Mouse (Mus musculus): ENCODE measurements at regions not wholly inside any gene's neighbourhood (a gene's known extent, or its start where the extent isn't known, plus 50 kb on each side); places are given as distances from the start of the nearest gene placed in this dataset.

DNA sequence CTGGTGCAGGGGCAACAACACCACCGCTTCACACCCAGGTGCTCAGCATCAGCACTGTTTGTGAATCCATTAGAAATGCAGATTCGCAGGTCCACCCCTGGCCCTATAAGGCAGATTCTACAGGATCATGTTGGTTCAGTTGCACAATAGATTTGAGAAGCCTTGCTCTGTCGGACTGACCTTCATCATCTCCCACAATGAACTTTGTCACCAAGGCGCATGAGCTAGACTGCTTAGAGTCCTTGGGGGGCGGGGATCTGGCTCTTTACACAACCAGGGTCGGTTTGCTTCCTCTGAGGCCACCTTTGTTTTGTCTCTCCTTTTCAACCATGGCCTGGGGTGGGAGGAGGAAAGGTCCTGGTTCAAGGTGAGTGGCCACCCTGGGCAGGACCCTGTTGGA is 209.7 kb downstream of the Igsf11 start:
- DNase-seq (ENCODE audit: low spot score in 2 of 2) = no peak

DNA sequence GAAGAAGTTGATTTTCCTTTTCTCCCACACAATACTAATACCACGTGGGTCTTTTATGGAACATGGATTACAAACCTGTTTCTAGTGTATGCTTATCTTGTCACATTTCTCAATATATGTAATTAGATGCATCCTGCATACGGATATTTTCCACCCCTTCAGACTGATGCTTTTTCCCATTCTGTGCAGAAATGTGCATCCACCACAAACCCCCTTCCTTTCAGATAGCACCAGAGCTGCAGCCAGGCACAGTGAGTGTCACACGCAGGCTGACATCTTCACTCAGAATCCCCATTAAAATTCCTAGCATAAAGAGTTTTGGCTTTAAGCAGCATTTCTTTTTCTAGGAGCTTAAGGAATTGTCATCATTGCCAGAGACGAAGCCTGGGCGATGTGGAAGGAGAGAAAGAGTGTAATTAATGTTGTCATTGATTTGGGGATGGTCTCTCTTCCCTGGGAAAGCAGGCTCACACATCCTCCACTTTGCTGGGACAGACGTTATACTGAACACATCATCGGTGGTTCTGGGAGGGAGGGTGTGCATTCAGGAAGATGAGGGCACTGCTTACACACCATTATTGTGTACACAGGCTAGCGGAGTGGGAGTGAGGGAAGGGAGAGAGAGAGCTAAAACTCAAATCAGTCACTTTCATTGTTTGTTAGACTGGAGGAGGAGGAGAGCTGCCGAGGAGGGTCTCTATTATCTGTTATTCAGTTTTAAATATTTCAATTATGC is 211.1 kb downstream of the Igsf11 start:
- no peak for DNase-seq (ENCODE audit: low spot score in 2 of 2)

DNA sequence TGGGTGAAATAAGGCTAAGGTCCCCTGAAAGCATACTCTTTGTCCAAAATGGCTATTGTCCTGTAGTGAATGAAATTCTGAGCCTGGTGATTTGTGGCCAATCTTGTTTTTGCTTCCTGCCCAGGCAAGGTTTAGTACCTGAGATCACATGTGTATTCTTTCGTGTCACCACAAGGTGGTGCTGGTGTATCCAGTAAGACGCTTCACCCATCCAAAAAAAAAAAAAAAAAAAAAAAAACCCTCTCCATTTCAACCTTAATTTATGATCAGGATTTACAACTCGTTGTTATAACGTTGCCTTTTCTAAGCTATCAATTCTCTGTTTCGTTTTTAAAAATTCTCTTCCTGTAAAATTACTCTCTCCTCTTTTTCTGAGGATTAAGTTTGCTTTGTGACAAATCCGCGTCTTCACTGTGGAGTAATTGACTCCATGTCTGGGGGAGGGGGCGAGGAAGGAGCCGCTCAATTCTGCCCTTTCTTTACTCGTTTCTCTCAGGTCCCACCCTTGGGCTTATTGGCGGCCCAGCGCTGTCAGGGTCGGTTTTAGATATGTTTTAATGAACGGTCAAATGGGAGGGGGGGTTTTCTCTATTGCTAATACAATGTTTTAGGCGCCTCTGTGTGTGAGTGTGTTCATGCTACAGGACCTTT is 217.0 kb downstream of the Igsf11 start:
- DNase-seq (ENCODE audit: low spot score in 2 of 2) = peak in 1 of 2 experiments; percentile 57

DNA sequence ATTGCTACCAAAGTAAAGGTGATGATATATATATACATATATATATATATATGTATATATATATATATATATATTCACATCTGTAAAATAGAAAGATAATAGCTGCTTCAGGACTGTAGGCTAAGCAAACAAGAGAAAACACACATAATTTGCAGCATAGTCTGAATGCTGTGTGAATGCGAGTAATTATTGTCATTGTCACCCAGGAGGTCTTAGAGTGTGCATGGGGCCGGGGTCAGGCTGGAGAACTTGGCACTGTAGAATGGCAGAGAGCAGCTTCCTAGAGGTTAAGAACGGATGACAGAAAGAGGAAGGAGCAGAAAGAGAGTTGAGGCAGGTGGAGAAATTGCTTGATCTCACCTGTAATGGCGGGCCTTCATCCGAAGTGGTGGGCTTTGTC is 217.6 kb downstream of the Igsf11 start:
- no peak for DNase-seq (ENCODE audit: low spot score in 2 of 2)

DNA sequence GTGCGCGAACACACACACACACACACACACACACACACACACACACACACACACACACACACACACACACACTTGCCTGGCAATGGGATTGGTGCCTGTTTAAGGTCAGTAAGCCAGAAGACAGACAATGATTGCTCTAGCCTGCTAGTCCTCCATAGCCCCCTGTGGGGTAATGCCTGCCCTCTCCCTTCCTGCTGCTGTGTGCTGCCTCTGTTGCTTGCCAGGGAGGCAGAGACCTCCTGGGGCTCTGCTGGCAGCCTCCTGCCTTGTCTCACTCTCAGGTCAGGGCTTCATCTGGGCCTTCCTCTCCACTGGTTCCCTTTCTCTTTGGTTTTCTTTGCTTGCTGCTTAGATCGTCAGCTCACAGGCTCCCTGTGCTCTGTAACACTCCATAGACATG is 225.6 kb downstream of the Igsf11 start:
- no peak for DNase-seq (ENCODE audit: low spot score in 2 of 2)

DNA sequence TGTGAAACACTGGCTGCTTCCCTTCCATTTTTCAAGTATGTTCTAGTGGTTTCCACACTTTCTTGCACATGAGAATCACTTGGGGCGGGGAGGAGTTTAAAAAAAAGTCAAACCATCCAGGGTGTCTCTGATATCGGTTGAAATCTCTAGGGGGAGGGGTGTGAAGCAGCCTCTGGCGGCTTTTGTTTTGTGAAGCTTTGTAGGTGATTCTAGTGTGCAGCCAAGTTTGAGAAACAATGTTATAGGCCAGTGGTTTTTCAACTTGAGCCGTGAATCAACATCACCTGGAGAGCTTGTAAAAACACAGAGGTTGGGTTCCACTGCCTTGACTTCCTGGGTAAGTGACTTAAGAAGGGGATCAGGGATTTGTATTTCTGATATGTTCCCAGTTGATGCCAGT is 227.3 kb downstream of the Igsf11 start:
- no peak for DNase-seq (ENCODE audit: low spot score in 2 of 2)

DNA sequence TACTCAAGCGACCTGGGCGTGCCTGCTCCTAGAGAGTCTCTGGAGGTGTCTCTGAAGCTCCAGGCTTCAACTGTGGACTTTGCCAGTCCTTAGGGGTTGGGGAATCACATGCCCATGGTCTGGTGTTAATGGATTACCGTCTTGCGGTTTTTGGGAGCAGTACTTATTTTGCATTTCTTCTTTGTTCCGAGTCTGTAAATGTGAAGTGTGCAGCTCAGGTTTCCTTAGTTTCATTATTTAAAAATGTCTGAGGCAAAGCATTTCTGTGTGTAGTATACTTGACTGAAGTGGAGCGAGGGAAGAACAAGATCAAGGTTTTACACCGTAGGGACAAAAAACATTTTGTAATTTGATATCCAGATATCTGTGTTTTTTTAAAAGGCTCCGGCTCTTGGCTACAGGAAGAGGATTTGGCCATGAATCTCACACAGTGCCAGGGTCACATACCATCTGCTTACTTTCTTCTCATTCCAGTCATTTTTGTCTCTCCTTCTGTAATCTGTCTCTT is 231.0 kb downstream of the Igsf11 start:
- DNase-seq (ENCODE audit: low spot score in 2 of 2) = no peak

DNA sequence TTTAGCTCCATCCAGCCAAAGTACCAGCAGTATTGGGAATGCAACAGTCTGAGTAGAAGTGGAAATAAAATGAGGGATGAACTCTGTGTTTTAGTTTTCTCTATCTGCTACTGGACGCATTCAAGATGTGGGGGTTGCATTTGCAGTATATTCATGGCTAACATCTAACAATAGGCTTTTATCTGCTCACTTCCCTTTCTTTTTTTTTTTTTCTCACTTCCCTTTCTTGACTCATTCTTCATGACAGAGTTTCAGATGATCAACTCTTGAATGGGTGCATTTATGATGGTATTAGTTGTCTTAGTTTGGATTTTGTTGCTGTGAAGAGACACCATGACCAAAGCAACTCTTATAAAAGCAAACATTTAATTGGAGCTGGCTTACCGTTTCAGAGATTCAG is 240.0 kb downstream of the Igsf11 start:
- DNase-seq (ENCODE audit: low spot score in 2 of 2) = no peak

DNA sequence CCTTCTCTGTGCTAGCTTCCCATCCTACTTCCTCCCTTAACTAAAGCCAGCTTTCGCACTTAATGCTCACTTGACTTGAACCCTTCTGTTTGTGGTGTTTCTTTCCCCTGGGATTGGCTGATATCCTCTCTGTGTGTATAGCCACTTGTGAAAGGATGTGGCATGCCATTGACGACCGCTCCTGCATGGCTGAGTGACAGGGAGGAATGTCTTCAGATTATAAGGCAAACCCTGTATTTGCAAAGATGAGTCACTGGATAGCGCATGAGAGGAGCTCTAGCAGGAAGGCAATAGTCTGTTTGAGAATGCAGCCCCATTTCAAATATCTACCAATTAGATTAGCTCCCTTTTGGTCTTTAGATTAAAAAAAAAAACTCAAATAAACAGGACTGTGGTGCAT is 243.3 kb downstream of the Igsf11 start:
- DNase-seq (ENCODE audit: low spot score in 2 of 2) = no peak

DNA sequence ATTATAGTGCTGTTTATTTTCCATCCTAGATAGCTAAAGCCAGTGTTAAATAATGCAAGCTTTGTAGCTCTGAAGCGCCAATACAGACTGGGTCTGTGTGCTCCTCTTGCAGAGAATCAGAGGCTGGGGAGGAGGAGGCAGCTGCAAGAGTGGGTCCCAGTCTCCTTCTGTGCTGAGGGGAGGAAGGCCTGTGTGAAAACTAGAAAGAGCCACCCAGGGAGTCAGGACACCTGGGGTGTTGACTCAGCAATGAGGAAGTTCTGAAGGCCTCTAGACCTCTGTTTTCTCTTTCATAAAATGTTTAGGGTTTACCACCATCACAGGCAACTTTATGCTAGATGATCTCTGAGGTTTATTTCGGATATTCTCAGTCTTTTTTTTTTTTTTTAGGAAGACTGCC is 254.7 kb downstream of the Igsf11 start:
- DNase-seq (ENCODE audit: low spot score in 2 of 2) = no peak

DNA sequence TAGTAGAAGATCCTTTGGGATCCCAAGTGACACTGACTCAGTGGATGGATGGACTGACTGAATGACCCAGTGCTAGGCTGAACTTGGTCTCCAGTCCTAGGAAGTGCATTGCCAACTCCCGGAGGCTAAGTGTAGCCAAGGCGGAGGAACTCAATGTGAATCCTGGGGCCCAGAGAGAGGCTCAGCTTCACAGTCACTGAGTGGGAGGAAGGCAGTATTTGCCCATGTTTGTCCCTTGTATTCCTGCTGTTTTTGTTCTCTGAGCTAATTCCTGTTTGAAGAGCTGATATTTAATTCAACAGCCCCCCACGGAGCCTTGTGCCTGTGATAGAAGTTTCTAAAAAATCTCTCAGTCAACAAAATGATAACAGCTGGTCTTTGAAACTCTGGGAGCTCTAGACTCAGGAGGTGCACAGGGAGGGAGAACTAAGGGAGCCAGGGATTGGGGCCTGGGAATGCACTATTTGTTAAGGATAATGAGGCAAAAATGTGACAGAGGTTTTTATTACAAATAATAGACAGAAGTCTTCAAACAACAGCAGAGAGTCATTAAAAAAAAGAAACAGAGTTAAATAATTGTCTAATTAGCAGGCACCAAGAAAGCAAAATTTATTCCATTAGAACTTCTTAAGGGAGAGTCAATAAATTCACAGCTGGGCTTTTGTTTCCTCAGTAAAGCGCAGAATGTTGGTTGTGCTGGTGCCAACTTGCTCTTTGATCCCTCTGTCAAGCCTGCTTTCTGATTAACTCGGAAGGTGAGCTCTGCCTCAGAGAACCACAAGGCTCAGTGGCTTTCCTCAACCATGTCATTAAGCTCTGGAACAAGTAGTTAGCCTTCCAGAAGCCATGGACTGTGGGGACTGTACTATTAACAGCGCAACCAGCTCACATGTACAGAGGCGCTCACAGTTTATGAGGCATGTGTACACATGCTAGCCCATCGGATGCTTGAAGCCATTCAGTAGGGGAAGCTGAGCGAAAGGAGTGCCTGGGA is 259.2 kb downstream of the Igsf11 start:
- peak in 1 of 2 experiments; percentile 2 for DNase-seq (ENCODE audit: low spot score in 2 of 2)

DNA sequence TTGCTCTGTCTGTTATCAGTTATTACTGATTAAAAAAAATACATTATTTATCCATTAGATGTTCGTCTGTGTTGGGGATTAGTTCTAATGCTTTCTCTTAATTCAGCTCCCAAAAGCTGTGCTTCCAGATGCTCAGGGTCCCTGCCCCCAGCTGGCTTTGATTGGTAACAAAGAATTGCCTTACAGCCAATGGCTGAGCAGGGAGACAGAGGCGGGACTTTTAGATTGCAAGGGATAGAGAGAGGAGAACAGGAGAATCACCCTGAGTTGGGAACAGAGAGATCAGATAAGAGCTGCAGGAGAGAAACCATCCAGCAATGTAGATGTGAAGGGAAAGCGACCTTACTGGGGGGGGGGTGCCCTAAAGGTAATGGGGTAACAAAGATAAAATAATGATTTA is 266.4 kb downstream of the Igsf11 start:
- no peak for DNase-seq (ENCODE audit: low spot score in 2 of 2)

DNA sequence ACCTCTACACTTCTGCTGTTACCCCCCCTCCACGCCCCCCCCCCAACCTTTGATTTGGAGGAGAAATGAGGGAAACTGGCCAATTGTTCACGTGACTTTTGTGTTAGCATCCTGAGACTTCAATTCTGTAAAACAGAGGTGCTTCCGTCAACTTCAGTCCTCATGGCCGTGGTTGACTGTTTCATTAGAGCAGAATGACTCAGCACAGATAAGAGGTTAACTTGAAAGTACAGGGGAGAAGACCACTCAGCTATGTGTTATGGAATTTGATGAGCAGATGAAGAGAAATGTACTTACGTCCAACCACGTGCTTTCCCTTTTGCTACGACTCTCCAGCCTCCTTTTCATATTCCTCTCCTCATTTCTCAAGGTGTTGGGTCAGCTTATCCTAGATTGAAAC is 267.3 kb downstream of the Igsf11 start:
- DNase-seq (ENCODE audit: low spot score in 2 of 2) = no peak

DNA sequence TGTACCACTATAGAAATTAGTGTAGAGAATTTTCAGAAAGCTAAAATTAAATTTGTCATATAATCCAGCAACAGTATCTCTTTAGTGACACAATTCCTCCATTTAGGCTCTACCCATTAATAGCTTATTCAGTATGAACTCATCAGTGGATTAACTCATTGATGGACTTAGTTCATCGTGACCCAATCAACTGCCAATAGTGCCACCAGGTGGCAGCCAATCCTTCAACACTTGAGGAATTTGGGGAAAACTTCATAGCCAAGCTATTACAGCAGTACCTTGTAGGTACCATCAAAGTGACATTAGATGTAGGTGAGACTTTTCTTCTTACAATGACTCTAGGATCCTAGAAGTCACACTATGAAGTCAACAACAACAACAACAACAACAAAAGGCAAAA is 270.2 kb downstream of the Igsf11 start:
- peak in 1 of 2 experiments; percentile 7 for DNase-seq (ENCODE audit: low spot score in 2 of 2)

DNA sequence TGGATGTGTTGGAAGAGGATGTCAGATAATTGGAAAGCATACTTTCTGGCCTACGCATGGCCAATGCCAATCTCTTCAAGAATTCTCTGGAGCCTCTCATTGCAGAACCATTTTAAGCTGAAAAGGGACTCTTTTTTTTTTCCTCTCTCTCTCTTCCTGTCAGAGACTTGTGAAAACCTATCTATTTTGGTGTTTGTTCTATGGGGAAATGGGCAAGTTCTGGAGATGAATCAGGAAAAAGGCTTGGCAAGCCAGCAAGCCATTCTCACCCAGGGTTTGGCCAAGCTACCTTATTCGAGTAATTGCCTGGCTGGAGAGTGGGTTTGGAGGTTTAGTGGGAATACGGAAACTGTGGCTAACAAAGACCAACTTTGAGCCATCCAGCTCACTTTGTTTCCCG is 299.4 kb downstream of the Igsf11 start:
- DNase-seq (ENCODE audit: low spot score in 2 of 2) = peak in 1 of 2 experiments; percentile 6

DNA sequence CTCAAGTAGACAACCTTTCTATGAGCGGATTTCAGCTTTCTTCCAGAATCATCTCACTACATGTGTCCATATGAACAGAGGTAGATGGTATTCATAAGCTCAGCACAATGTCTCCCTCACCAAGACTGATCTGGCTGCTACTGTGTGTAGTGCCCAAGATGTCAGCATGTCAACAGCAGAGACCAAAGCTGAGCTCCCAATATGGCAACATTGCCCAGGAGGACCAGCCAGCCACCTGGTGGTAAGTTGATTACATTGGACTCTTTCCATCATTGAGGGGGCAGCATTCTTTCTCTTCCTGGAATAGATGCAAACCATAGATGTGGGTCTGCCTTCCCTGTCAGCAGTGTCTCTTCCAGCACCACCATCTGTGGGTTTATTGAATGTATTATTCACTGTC is 303.0 kb downstream of the Igsf11 start:
- no peak for DNase-seq (ENCODE audit: low spot score in 2 of 2)

DNA sequence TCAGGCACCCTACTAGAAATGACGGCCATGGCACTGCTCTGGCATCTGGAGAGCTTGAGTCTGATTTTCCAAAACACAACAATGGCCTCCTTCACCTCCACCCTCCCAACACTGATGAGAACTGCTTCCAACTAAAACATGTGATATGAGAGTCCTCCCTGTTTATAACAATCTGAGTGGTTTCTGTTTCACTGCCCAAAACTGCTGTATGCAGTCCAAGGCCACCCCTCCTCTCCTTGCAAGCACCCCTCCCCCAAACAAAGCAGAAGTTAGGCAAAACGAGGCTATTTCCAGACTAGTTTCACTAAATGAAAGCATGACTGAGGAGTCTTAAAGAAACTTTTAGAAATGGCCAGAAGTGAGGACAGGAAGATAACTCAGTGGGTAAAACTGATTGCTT is 304.4 kb downstream of the Igsf11 start:
- DNase-seq (ENCODE audit: low spot score in 2 of 2) = no peak

DNA sequence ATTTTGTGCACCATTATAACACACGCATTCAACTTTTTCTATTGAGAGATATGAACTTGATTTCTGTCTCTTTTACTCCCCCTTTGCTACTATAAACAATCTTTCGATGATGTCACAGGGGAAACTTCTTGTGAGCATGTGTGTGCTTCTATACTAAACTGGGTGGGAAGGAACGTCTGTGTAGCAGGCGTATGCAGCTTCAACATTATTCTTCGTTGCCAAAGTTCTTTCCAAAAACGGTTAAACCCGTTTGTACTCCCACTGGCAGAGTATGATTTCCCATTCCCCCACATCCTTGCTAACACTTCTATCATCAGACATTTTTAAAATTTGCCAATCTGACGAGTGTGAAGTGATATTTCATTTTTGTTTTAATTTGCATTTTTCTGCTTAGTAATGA is 331.1 kb downstream of the Igsf11 start:
- peak; percentile 15 to 17 for DNase-seq (ENCODE audit: low spot score in 2 of 2)

DNA sequence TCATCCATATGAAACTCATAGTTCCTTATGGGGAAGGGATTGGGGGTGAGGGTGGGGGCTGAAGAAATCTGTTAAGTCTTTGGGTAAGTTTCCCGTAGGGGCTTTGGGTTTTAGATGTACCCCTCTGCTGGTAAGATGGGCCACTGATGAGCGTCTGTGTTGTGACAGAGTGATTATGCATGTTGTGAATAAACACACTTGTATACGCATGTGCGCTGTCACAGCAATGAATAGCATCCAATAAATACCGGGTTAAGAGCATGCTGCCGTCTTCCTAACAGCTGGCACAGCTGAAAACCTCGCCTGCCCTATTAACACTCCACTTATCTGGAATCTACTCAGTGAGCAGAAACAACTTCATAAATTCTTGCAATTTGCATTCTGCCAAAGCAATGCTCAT is 337.0 kb downstream of the Igsf11 start:
- DNase-seq (ENCODE audit: low spot score in 2 of 2) = no peak

DNA sequence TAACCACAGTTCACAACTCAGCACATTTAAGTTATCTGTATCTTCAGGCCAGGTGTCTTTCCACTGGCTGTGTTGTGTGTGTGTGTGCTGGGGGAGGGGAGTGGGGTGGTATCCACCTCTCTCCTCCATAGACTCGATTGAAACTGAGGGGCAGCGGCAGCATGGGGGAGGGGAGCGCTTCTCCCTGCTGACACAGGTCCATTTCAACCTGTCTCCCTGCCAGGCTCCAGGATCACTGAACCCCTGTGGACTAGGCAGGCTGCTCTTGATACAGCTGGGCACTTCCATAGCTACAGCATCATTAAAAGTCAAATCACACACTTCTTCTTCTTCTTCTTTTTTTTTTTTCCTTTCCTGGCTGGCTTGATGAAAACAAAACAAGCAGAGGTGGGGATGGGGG is 338.0 kb downstream of the Igsf11 start:
- DNase-seq (ENCODE audit: low spot score in 2 of 2) = no peak

DNA sequence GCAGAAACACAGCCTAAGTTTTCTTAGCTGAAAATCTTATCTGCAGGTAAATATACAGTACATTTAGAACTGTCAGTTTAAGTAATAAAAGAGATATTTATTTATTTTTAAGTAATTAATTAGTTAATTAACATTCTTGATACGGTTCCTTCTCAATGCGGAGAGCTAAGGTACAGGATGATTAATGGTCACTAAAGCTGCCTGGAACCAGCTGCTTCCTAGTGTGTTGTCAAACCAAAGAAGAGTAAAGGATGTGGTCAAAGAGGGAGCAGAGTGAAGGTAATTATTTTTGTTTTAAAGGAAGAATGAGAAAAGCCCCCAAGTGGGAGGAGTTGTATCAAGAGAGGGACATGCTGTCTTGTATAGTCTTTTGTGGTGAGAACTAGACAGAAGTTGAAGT is 341.8 kb downstream of the Igsf11 start:
- DNase-seq (ENCODE audit: low spot score in 2 of 2) = no peak

DNA sequence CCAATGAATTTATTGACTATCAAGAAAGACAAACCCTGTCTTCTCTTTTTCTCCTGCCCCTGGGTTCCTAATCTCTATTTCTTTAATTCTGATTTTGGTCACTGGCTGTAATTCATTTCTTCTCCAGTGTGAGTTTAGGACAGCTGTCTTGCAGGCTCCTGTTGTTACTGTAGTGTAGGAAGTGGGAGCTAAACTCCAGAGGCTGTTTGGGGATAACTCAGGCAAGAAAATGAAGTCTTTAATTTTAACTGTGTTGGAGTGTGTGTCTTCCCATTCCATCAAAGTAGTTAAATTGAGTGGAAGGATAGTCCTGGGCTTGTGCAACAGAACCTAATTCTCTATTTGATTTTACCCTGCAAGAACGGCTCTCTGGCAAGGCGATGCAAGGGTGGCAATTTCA is 381.0 kb downstream of the Igsf11 start:
- DNase-seq (ENCODE audit: low spot score in 2 of 2) = no peak

Measured in left cerebral cortex, adult 9 months (tissue).